Mouse (Mus musculus) neural tube, embryonic 11.5 days (tissue): ENCODE measurements around the gene Twf2. TPM values are rescaled to one million over a fixed set of nuclear protein-coding genes. Genes with fewer than 3 reads are reported as not detected.

ENCODE experiments used
- ATAC-seq: fragments of 200-750 bp; cut with Nextera tagmentation; 2 replicates; pipeline ENCODE4 v1.8.0; 2017; ENCODE audit warnings: moderate number of reproducible peaks, mild to moderate bottlenecking, moderate TSS enrichment, moderate library complexity; ENCODE audit not compliant: insufficient read depth, low FRiP score, low TSS enrichment
- DNase-seq: peaks from one replicate; pipeline ENCODE4 v3.0.0-alpha.2; 2015; ENCODE audit warnings: low spot score
- H3K27ac ChIP-seq: fragments of 300-500 bp; sonication (generic); 2 replicates; pipeline ENCODE4 v1.5.1; 2014; ENCODE audit warnings: low read depth, mild to moderate bottlenecking, low read length
- H3K27me3 ChIP-seq: fragments of 300-500 bp; sonication (generic); 2 replicates; pipeline ENCODE4 v1.6.1; 2014; ENCODE audit warnings: mild to moderate bottlenecking, low read length, mixed read lengths; ENCODE audit not compliant: control insufficient read depth, insufficient read depth
- H3K36me3 ChIP-seq: fragments of 300-500 bp; sonication (generic); 2 replicates; pipeline ENCODE4 v1.6.1; 2014; ENCODE audit warnings: mild to moderate bottlenecking, low read length, moderate library complexity, mixed read lengths; ENCODE audit not compliant: control insufficient read depth, insufficient read depth
- H3K4me1 ChIP-seq: fragments of 300-500 bp; sonication (generic); 2 replicates; pipeline ENCODE4 v1.6.1; 2014; ENCODE audit warnings: low read length, mixed read lengths; ENCODE audit not compliant: control insufficient read depth, insufficient read depth
- H3K4me2 ChIP-seq: fragments of 300-500 bp; sonication (generic); 2 replicates; pipeline ENCODE4 v1.6.1; 2014; ENCODE audit warnings: low read depth, mild to moderate bottlenecking, moderate library complexity
- H3K4me3 ChIP-seq: fragments of 300-500 bp; sonication (generic); 2 replicates; pipeline ENCODE4 v1.5.1; 2014; ENCODE audit warnings: low read depth, low read length
- H3K9ac ChIP-seq: fragments of 300-500 bp; sonication (generic); 2 replicates; pipeline ENCODE4 v1.6.1; 2014; ENCODE audit warnings: mild to moderate bottlenecking, low read length
- H3K9me3 ChIP-seq: fragments of 300-500 bp; sonication (generic); 2 replicates; pipeline ENCODE4 v1.6.1; 2016; ENCODE audit warnings: low read length; ENCODE audit not compliant: control insufficient read depth
- WGBS: fragments of 180-500 bp; shearing (Covaris S2); extraction: QIAGEN DNeasy Blood & Tissue Kit; methylation state at CpG from one replicate; pipeline ENCODE4 v1.1.7; 2014; 5-methylcytosine and 5-hydroxymethylcytosine counted together
- polyA plus RNA-seq: library from polyadenylated mRNA; unstranded; fragments of >200 nt; fragmentation: Nextera tagmentation; extraction: Ambion mirVana; gene quantifications from 2 replicates; pipeline ENCODE4 v1.2.1, GENCODE M21; 2014

Gene Twf2
- polyA plus RNA-seq, 1 experiment from 2014 or later: 63.9 TPM

DNA sequence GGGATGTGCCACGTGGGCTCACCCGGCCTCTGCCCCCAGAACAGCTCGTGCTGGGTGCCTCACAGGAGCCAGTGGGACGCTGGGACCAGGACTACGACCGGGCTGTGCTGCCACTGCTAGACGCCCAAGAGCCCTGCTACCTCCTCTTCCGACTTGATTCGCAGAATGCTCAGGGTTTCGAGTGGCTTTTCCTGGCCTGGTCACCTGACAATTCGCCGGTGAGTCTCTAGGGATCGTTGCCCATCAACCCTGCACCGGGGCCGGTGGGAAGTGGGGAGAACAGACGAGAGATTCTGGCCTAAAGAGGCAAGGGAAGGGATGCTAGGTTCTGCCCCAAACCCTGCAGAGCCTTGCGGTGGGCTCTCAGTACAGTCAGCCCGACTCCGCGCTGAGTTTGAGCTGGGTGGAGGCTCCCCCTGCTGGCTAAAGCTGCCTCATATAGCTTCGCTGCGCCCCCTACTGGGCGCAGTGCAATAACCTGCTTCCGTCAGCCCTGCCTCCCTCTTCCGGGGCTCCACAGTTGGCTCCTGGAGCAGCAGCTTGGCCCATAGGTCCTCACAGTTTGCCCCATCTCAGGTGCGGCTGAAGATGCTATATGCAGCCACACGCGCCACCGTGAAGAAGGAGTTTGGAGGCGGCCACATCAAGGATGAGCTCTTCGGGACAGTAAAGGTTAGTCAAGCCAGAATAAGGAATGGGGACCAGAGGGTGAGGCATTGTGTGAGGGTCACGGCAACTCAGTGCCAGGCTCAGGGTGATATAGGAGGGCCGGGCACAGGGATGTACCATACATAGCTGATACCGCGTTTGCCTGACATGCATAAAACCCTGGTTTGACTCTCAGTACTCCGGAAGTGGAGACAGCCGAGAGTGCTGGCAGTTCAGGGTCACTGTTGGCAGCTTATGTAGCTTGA, 9.0 kb downstream of the Twf2 start:
- Histone ChIP-seq H3K27ac (0 out of 2 replicates have a peak overlapping the region, but pooled peaks have one; percentile 27), H3K4me3 (peak overlapping the region; percentile 20), H3K4me1 (peaks cover 9% of the 10 kb centered on the region), H3K36me3 (peaks cover 3% of the 10 kb centered on the region; the same call in 1 of the 2 replicates), H3K27me3 (no peaks in the 10 kb centered on the region), H3K4me2 (peak overlapping the region; percentile 46), H3K9ac (peak overlapping the region; percentile 60), H3K9me3 (no peaks in the 10 kb centered on the region)
- 17% methylated on average over 37 of the region's 37 CpGs for WGBS
- ATAC-seq (peak; percentile 87), DNase-seq (peak; percentile 94)

DNA sequence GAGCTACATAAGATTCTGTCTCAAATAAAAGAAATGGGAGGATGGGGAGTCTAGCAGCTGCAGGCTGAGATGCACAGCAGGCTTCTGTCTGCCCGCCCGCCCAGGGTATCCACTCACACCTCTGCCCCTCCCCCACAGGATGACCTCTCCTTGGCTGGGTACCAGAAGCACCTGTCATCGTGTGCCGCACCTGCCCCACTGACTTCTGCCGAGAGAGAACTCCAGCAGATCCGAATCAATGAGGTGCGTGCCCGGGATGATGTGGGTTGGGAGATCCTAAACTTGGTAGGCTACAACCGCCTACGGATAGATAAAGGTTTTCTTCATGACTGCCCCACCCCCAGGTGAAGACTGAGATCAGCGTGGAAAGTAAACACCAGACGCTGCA, 9.7 kb downstream of the Twf2 start:
- Histone ChIP-seq H3K4me1 (peaks cover 9% of the 10 kb centered on the region), H3K4me3 (no peak overlapping the region), H3K36me3 (peaks cover 3% of the 10 kb centered on the region; the same call in 1 of the 2 replicates), H3K9me3 (no peaks in the 10 kb centered on the region), H3K9ac (no peak overlapping the region), H3K27ac (no peak overlapping the region), H3K4me2 (no peak overlapping the region), H3K27me3 (no peaks in the 10 kb centered on the region)
- no peak for ATAC-seq
- 87% methylated on average over 12 of the region's 12 CpGs for WGBS
- no peak for DNase-seq

- H3K27me3 ChIP-seq: no peaks in the 10 kb centered on the region
- WGBS: 80% methylated on average over 6 of the region's 6 CpGs
- no peak overlapping the region for H3K9ac ChIP-seq
- ATAC-seq: no peak
- H3K9me3 ChIP-seq: no peaks in the 10 kb centered on the region
- H3K4me1 ChIP-seq: peaks cover 9% of the 10 kb centered on the region
- H3K4me3 ChIP-seq: no peak overlapping the region
- no peak overlapping the region for H3K4me2 ChIP-seq
- H3K36me3 ChIP-seq: peaks cover 3% of the 10 kb centered on the region; the same call in 1 of the 2 replicates
- DNase-seq: no peak
- H3K27ac ChIP-seq: no peak overlapping the region
Measured at GRCm38 (mm10) chr9:106215341-106216125, 12.6 kb downstream of the Twf2 start.

- 87% methylated on average over 7 of the region's 7 CpGs for whole genome bisulfite sequencing
- no peak overlapping the region for H3K4me2 ChIP-seq
- H3K4me1 ChIP-seq: no peaks in the 10 kb centered on the region
- DNase-seq (no peak), ATAC-seq (no peak)
- H3K36me3 ChIP-seq: peaks cover 3% of the 10 kb centered on the region; the same call in 1 of the 2 replicates
- no peaks in the 10 kb centered on the region for H3K27me3 ChIP-seq
- H3K9ac ChIP-seq: no peak overlapping the region
- H3K4me3 ChIP-seq: no peak overlapping the region
- no peak overlapping the region for H3K27ac ChIP-seq
- H3K9me3 ChIP-seq: no peaks in the 10 kb centered on the region
Measured at GRCm38 (mm10) chr9:106216971-106217370, 14.1 kb downstream of the Twf2 start.

DNA sequence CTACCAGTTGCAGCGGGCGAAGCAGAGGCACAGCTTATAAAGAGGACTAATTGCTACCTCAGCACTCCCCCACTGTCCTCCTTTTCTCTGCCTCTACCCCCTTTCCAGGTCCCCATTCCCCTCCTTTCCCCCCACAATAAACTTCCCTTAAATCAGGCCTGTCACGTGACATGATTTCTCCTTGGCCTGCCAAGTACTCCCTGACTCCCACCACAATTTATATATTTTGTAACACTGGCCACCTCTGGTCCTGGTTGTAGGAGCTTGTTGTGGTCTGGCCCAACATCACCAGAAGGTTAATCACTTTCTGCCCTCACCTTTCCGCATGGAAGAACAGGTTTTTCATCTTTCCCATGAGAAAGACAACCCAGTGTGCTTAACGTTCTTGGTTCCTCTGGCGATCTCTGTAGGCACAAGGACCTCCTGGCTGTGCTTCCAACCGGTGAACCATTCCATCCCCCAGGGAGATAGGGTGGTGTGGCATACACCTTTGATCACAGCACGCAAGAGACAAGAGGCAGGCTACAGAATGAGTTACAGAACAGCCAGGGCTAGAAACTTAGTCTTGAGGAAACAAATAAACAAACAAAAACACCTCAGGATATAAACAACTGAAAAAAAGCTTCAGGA, 18.1 kb downstream of the Twf2 start:
- Histone ChIP-seq H3K36me3 (no peaks in the 10 kb centered on the region), H3K9ac (no peak overlapping the region), H3K4me3 (no peak overlapping the region), H3K9me3 (no peaks in the 10 kb centered on the region), H3K4me1 (no peaks in the 10 kb centered on the region; the same call in 1 of the 2 replicates), H3K27me3 (no peaks in the 10 kb centered on the region), H3K4me2 (no peak overlapping the region), H3K27ac (no peak overlapping the region)
- no peak for ATAC-seq
- WGBS: 79% methylated on average over 8 of the region's 8 CpGs
- no peak for DNase-seq

DNA sequence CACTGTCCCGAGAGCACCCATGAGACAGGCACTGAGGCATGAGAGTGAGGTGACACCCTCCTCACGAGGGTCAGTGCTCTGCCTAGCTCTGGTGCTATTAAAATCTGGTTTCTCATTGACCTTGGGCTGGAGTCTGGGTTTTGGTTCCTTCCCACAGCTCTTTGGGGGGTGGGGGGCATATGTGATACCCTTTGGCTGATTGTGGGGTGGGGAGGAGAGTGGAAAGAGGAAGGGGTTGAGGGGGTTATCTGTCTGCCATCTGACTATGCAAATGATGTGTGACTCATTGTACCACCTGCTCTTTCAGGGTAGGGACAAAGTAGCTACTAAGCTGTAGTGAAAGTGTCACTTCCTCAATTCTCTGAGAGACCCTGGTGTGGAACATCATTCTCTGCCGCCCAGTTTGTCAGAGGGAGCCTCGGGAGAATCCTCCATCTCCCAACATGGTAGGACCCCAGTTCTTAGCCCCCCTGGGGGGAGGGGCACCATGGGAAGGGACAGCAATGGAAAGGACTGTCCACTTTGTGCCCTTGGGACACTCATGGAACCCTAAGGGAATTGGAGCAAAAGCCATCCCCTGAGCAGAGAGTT, 19.4 kb downstream of the Twf2 start, which contains the start of gene Tlr9:
TSS of gene Tlr9 (plus strand) at position 338 of the 591 bp plus-strand sequence.
- ATAC-seq (no peak), DNase-seq (no peak)
- peaks cover 4% of the 10 kb centered on the region; the same call in 1 of the 2 replicates for H3K4me1 ChIP-seq
- H3K4me2 ChIP-seq: no peak within 1 kb of the TSS
- H3K27me3 ChIP-seq: no peaks in the 10 kb centered on the region
- no peak within 1 kb of the TSS for H3K9ac ChIP-seq
- no peak within 1 kb of the TSS for H3K4me3 ChIP-seq
- no peak within 1 kb of the TSS for H3K27ac ChIP-seq
- H3K9me3 ChIP-seq: no peaks in the 10 kb centered on the region
- 75% methylated on average over 4 of the region's 4 CpGs for WGBS
- H3K36me3 ChIP-seq: no peaks in the 10 kb centered on the region

- 88% methylated on average over 4 of the region's 4 CpGs for WGBS
- H3K9me3 ChIP-seq: no peaks in the 10 kb centered on the region
- no peak overlapping the region for H3K27ac ChIP-seq
- no peak overlapping the region for H3K4me3 ChIP-seq
- H3K4me1 ChIP-seq: peaks cover 4% of the 10 kb centered on the region; the same call in 1 of the 2 replicates
- ATAC-seq (no peak), DNase-seq (no peak)
- H3K4me2 ChIP-seq: no peak overlapping the region
- no peaks in the 10 kb centered on the region for H3K36me3 ChIP-seq
- H3K27me3 ChIP-seq: no peaks in the 10 kb centered on the region
- no peak overlapping the region for H3K9ac ChIP-seq
Measured at GRCm38 (mm10) chr9:106222994-106223393, 20.1 kb downstream of the Twf2 start.
